Mouse (Mus musculus) cortical plate, adult 2 months (tissue): ENCODE measurements at regions not wholly inside any gene's neighbourhood (a gene's known extent, or its start where the extent isn't known, plus 50 kb on each side); places are given as distances from the start of the nearest gene placed in this dataset.

Experiments used
- CTCF ChIP-seq: fragments of 200-500 bp; IDR thresholded peaks from 2 replicates; pipeline ENCODE4 v1.5.1; 2011; ENCODE audit warnings: mild to moderate bottlenecking, control low read depth, low read length; ENCODE audit not compliant: insufficient read depth; ENCODE audit errors: extremely low read depth
- POLR2A ChIP-seq: fragments of 200-500 bp; IDR thresholded peaks from 2 replicates; pipeline ENCODE4 v1.6.1; 2011; ENCODE audit warnings: mild to moderate bottlenecking, low read length, control low read depth; ENCODE audit not compliant: insufficient read depth; ENCODE audit errors: extremely low read depth

- TF ChIP-seq CTCF (no peak), POLR2A (no peak)
These were observed 630.7 kb downstream of the Sox6 start for GRCm38 (mm10) chr7:115407889-115408288.
